Mouse (Mus musculus) bone marrow, adult 2 months (tissue): ENCODE results near the gene Dnase1l1.

Experiments
- CTCF ChIP-seq: fragments of 200-500 bp; IDR thresholded peaks from 2 replicates; pipeline ENCODE4 v1.5.1; 2011; ENCODE audit warnings: low read length, control low read depth; ENCODE audit not compliant: control insufficient read depth, insufficient read depth
- POLR2A ChIP-seq: fragments of 200-500 bp; IDR thresholded peaks from 2 replicates; pipeline ENCODE4 v1.6.1; 2011; ENCODE audit warnings: low read depth, mild to moderate bottlenecking, control low read depth, low read length, borderline replicate concordance; ENCODE audit not compliant: control insufficient read depth

DNA sequence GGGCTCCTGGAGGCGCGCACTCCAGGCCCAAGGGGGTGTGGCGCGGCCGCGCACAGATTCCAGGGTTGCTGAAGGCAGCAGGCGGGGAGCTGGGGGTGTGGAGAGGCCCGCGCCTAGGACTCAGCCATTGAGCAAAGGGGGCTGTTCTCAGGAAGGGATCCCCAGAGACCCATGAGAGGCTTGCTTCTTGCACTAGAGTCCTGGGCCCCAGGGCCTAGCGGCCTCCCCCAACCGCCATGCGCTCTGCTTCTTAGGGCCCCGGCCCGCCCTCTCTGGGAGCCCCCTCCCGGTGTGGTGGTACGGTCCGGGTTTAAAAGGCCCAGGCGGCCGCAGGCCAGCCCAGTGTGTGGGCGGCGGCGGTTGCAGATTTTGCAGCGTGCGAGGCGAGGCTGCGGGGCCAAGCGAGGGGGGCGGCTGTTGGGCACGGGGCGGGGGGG is 46.6 kb upstream of the Dnase1l1 start, which contains the start of gene Plxna3:
- no peak for TF ChIP-seq CTCF
- TF ChIP-seq POLR2A, result no peak
